Mouse (Mus musculus) brain, embryonic 14.5 days (tissue): ENCODE measurements around the gene Slit2.

ENCODE experiments used
- CTCF ChIP-seq: fragments of 200-500 bp; IDR thresholded peaks from 2 replicates; pipeline ENCODE4 v1.5.1; 2012; ENCODE audit warnings: inconsistent platforms, mild to moderate bottlenecking, moderate library complexity, borderline replicate concordance; ENCODE audit not compliant: insufficient read depth, insufficient read length; ENCODE audit errors: extremely low read depth
- POLR2A ChIP-seq: fragments of 200-500 bp; IDR thresholded peaks from 2 replicates; pipeline ENCODE4 v1.6.1; 2012; ENCODE audit warnings: mild to moderate bottlenecking, inconsistent platforms, borderline replicate concordance; ENCODE audit not compliant: poor library complexity, insufficient read depth, insufficient read length, severe bottlenecking; ENCODE audit errors: extremely low read depth

DNA sequence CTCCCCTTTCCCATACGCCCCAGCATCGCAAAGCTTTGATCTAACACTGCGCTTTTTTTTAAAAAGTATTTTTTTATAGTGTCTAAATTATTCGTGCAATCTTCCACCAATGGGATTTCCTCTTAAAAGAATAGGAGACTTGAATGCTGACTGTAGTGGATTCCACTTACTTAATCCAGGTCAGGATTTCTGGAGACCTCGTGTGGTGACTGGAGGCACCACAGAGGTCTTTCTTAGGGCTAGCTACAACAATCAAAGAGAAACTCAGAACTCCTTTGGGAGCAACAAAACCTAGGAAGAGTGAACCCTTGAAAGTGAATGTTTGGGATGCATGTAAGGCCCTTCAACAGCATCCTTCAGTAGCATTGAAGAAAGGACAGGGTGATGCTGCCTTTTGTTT is 2.5 kb upstream of the Slit2 start:
- TF ChIP-seq CTCF = peak; percentile 25; the same call in 1 of the 2 replicates
- TF ChIP-seq POLR2A = no peak
